Mouse (Mus musculus): ENCODE results near the gene Fbxw11.
"Not testable (repeated sequence)": the region's sequence is repeated elsewhere in the genome, so short reads cannot be mapped to it uniquely, and the experiment has no call there.

Fbxw11 gene

GRCm38 (mm10) chr11:32708739-32709501 is 66.4 kb downstream of the Fbxw11 start:
- DNase-seq (ENCODE audit: low spot score in 2 of 2) = no peak

DNA sequence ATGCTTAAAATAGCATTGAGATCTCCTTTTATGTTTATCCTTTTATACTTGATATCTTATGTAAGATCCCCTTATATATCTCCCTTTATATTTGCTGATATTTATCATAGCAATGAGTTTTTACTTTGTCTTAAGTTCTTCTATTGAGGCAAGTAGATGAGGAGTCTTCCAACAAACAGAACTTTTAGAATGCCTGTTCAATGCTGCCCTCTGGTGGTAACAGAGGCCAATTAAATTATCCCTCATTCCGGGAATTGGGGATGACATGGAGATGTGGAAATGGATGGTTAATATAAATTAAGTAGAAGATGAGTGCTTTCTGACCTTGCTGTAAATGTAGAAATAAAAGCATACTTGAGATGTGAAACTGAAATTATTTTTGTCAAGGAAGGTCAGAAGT is 67.0 kb downstream of the Fbxw11 start:
- peak in 1 of 2 experiments; percentile 29 for DNase-seq (ENCODE audit: low spot score in 2 of 2)

- no peak for DNase-seq (ENCODE audit: low spot score in 2 of 2)
These were observed 71.7 kb downstream of the Fbxw11 start for GRCm38 (mm10) chr11:32714230-32714629.

- no peak for DNase-seq (ENCODE audit: low spot score in 2 of 2)
These were observed 72.4 kb downstream of the Fbxw11 start for GRCm38 (mm10) chr11:32714896-32715295.

DNA sequence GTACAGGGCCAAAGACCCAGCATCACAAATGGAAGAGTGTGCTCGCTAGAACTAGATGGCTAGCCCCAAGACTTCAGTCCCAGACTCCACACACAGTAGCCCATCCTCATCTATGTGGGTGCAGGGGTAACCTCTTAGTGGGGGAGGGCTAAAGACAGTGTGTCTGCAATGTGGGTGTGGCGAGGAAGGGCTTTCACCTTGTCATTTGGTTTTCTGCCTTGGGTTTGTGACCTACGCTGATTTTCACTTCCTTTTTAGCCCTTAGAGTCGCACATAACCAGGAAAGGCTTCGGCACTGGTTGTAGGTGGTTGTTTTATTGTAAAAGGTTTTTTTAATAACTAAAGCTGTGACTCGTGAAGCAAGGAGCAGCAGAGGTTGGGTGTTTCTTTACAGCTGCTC is 73.0 kb downstream of the Fbxw11 start:
- DNase-seq (ENCODE audit: low spot score in 2 of 2) = no peak

DNA sequence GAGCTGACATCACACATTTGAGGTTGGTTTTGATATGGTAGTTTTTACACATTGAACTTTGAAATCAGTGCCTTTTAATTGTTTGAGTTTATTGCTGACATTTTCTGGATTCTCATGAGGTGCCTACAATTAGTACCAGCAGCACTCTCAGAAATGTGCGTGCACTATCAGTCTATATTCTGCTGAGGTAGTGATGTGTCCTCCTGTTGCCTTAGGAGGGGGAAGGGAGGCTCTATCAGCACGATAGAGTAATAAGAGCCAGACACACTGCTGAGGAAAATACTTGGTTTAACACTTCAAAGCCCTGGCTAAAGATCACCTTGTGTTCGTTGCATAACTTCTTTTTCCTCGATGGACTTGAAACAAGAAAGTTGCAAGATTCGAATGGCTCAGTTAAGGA is 73.4 kb downstream of the Fbxw11 start:
- DNase-seq (ENCODE audit: low spot score in 2 of 2) = no peak

DNA sequence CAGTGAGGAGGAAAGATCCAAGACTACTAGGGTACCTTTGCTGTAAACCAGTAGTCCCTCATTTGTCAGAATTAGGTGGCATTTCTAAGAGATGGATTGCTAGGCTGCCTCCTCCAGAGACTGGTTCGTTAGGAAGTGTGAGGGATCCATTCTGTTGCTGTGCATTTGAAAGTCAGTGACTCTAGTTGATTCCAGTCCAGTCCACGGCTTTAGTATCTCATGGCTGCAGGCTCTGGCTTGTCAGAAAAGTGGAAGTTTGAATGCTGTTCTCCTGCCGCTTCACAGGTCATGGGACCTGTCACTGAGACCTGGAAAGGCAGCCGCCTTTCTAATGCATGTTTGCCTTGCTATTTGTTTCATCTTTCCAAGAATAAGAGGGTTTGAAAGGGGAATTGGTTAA is 74.4 kb downstream of the Fbxw11 start:
- DNase-seq (ENCODE audit: low spot score in 2 of 2) = no peak

DNA sequence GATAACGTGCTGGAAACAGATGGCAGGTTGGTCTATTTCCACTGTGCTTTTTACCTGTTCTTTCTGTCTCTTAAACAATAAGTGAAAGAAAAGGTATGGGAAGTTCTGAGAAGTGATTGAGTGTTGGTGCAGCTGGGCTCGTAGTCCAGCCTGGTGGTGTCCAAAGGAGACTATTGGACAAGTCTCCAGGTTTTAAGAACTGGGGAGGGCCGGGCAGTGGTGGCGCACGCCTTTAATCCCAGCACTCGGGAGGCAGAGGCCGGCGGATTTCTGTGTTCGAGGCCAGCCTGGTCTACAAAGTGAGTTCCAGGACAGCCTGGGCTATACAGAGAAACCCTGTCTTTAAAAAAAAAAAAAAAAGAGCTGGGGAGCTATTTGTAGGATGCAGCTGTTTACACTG is 75.2 kb downstream of the Fbxw11 start:
- DNase-seq (ENCODE audit: low spot score in 2 of 2) = not testable (repeated sequence)

DNA sequence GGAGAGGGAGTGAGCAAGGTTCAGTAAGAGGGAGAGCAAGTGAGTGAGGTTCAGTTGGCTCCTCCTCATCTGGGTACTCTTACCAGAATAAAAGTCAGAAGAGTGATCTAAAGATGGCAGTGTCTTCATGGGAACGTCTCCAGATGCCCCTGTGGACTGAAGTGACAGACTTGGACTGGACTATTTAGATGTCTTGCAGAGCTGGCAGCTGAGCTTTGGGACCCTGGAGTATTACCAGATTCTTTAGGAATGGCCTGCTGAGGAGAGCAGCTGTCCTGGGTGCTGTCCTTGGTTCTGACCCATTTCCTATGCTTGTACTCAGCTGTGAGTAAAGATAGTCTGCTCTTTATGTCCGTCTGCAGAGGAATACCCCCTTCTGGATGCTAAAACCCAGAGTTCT is 75.8 kb downstream of the Fbxw11 start:
- no peak for DNase-seq (ENCODE audit: low spot score in 2 of 2)

DNA sequence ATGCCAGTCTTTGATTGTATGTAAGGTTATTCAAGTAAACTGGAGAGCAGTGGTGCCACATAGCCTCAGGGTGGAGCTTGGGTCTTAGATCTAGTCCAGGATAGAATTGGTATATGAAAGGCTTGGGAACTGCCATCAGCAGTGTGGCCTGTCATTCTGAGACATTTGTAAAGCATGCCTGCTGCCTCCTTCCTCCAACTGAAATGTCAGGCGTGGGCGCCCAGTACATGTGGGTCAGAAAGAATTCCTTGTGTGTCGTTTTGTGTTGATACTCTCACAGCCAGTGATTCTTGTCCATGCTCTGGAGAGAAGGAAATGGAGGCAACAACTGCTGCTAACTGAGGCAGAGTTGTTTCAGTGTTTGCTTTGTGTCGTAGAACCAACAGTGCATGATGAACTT is 76.5 kb downstream of the Fbxw11 start:
- DNase-seq (ENCODE audit: low spot score in 2 of 2) = no peak

DNA sequence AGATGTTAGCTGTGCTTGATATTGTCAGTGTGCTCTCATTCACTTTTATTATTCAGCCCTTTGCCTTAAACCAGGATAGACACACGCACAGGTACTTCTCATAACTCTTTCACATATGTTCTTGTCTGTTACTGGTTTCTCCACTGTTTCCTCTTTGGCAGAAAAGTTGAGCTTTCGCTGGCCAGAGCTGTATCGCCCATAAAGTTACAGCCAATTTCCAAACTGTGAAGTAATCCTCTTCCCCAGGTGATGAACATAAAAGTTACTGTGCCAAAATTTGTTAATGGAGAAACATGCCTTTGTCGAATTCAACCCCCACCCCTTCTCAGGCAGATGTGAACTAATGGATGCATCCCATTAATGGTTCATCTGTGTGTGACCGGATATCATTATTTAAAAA is 80.1 kb downstream of the Fbxw11 start:
- no peak for DNase-seq (ENCODE audit: low spot score in 2 of 2)

- no peak for DNase-seq (ENCODE audit: low spot score in 2 of 2)
These were observed 80.8 kb downstream of the Fbxw11 start for GRCm38 (mm10) chr11:32723287-32723686.

GRCm38 (mm10) chr11:32725171-32725570 is 82.6 kb downstream of the Fbxw11 start:
- no peak for DNase-seq (ENCODE audit: low spot score in 2 of 2)

- DNase-seq (ENCODE audit: low spot score in 2 of 2) = no peak
These were observed 89.9 kb downstream of the Fbxw11 start for GRCm38 (mm10) chr11:32732467-32732866.

- DNase-seq (ENCODE audit: low spot score in 2 of 2) = no peak
These were observed 90.7 kb downstream of the Fbxw11 start for GRCm38 (mm10) chr11:32733195-32733594.

DNA sequence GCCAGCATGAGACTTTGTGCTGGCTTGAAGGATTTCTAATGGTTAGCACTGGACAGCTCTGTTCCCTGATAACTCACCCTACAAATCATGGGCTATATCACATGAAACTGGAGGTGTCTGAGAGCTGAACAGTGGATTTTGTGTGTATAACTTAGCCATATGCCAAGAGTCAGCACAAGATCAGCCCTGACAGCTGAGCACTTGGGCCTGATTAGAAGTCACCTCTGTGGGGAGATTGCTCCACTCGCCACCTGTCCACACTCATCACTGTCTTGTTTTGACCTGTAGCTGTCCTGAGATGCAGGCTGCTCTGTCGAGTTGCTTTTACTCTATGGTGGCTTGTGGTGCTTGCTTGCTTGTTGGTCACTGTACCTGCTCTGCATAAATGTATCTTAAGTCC is 93.8 kb downstream of the Fbxw11 start:
- no peak for DNase-seq (ENCODE audit: low spot score in 2 of 2)

DNA sequence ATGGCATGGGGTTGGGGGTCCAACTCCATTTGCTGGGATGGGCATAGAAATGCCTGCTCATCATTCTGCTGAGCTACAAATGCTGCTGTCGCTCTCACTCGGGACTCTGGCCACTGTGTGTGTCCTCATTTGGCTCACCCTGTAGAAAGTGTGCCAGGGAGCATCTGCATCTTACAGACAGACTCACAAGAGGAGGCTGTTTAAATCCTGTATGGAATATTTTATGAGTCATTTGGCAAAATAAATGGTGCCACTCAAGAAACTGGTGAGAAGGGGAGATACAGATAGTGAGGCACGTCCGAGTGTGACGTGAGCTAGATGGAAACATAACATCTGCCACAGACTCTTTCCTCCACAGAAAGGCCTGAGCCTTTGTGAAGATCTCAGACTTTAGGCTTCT is 95.2 kb downstream of the Fbxw11 start:
- no peak for DNase-seq (ENCODE audit: low spot score in 2 of 2)

- DNase-seq (ENCODE audit: low spot score in 2 of 2) = no peak
These were observed 101.4 kb downstream of the Fbxw11 start for GRCm38 (mm10) chr11:32743891-32744290.

- no peak for DNase-seq (ENCODE audit: low spot score in 2 of 2)
These were observed 101.9 kb downstream of the Fbxw11 start for GRCm38 (mm10) chr11:32744463-32744862.

GRCm38 (mm10) chr11:32745466-32745865 is 102.9 kb downstream of the Fbxw11 start:
- no peak for DNase-seq (ENCODE audit: low spot score in 2 of 2)

- DNase-seq (ENCODE audit: low spot score in 2 of 2) = no peak
These were observed 103.5 kb downstream of the Fbxw11 start for GRCm38 (mm10) chr11:32746036-32746435.

GRCm38 (mm10) chr11:32746475-32746874 is 104.0 kb downstream of the Fbxw11 start:
- DNase-seq (ENCODE audit: low spot score in 2 of 2) = no peak

- DNase-seq (ENCODE audit: low spot score in 2 of 2) = no peak
These were observed 106.3 kb downstream of the Fbxw11 start for GRCm38 (mm10) chr11:32748800-32749199.
